Mouse (Mus musculus) G1E (cell line): Measurements from ENCODE around the gene F11r.

Experiments
- CTCF ChIP-seq: IDR thresholded peaks from 2 replicates; pipeline ENCODE4 v1.5.1; 2012; ENCODE audit warnings: low read depth, low read length, inconsistent platforms, mixed read lengths
- GATA1 ChIP-seq: IDR thresholded peaks from 2 replicates; pipeline ENCODE4 v1.6.1; 2012; ENCODE audit warnings: borderline replicate concordance, low read length, inconsistent platforms, mixed read lengths
- TAL1 ChIP-seq: conservative IDR thresholded peaks from 2 replicates; pipeline ENCODE4 v1.6.1; 2012; ENCODE audit warnings: low read depth, low read length, inconsistent platforms, mixed read lengths

GRCm38 (mm10) chr1:171390101-171390500, 47.2 kb upstream of the F11r start:
- TF ChIP-seq CTCF: no peak
- TF ChIP-seq TAL1: no peak
- TF ChIP-seq GATA1: no peak
